Mouse (Mus musculus) spleen, adult 18-20 months (tissue): ENCODE measurements around the gene Optn.

Source experiments
- DNase-seq, 2 experiments: peaks; one replicate each; pipeline ENCODE4 v3.0.0; 2022; ENCODE audit warnings: mixed read lengths in 2 of 2

The Optn gene

GRCm38 (mm10) chr2:4978091-4978490 is 85.8 kb downstream of the Optn start:
- no peak for DNase-seq

GRCm38 (mm10) chr2:4975807-4976206 is 88.0 kb downstream of the Optn start, which contains the start of gene Ucma:
Gene Ucma, plus strand, starts transcription at chr2:4976122.
- no peak for DNase-seq
